Mouse (Mus musculus): ENCODE measurements around the gene Clhc1.
"Not testable (repeated sequence)": the region's sequence is repeated elsewhere in the genome, so short reads cannot be mapped to it uniquely, and the experiment has no call there.

The Clhc1 gene

GRCm38 (mm10) chr11:29547752-29548503 lies at the start of gene Clhc1, which contains the start of gene Rps27a:
Gene Clhc1 (plus strand): TSS chr11:29547950.
Gene Rps27a (minus strand): TSS chr11:29548109.
- DNase-seq (ENCODE audit: low spot score): peak; percentile 95

- DNase-seq (ENCODE audit: low spot score): no peak
Observed at GRCm38 (mm10) chr11:29503948-29504893, 43.5 kb upstream of the Clhc1 start.

GRCm38 (mm10) chr11:29504899-29505625 lies 42.7 kb upstream of the Clhc1 start:
- no peak for DNase-seq (ENCODE audit: low spot score)

GRCm38 (mm10) chr11:29509421-29509820 lies 38.3 kb upstream of the Clhc1 start:
- no peak for DNase-seq (ENCODE audit: low spot score)

GRCm38 (mm10) chr11:29512818-29513535 lies 34.8 kb upstream of the Clhc1 start:
- DNase-seq (ENCODE audit: low spot score): no peak

- DNase-seq (ENCODE audit: low spot score): no peak
Observed at GRCm38 (mm10) chr11:29514325-29514681, 33.4 kb upstream of the Clhc1 start.

- peak; percentile 67 for DNase-seq (ENCODE audit: low spot score)
Observed at GRCm38 (mm10) chr11:29514682-29515412, 32.9 kb upstream of the Clhc1 start, which contains the start of gene Prorsd1. Gene Prorsd1 (minus strand): TSS chr11:29515033.

- peak; percentile 65 for DNase-seq (ENCODE audit: low spot score)
Observed at GRCm38 (mm10) chr11:29525988-29526794, 21.6 kb upstream of the Clhc1 start, which contains the start of gene Mtif2. Gene Mtif2 (plus strand): TSS chr11:29526408.

- no peak for DNase-seq (ENCODE audit: low spot score)
Observed at GRCm38 (mm10) chr11:29538201-29538600, 9.5 kb upstream of the Clhc1 start.

- DNase-seq (ENCODE audit: low spot score): no peak
Observed at GRCm38 (mm10) chr11:29544225-29544945, 3.4 kb upstream of the Clhc1 start.

GRCm38 (mm10) chr11:29545150-29545752 lies 2.5 kb upstream of the Clhc1 start:
- not testable (repeated sequence) for DNase-seq (ENCODE audit: low spot score)

- not testable (repeated sequence) for DNase-seq (ENCODE audit: low spot score)
Observed at GRCm38 (mm10) chr11:29546297-29546696, 1.5 kb upstream of the Clhc1 start.

GRCm38 (mm10) chr11:29546762-29547161 lies 988 bp upstream of the Clhc1 start:
- no peak for DNase-seq (ENCODE audit: low spot score)

GRCm38 (mm10) chr11:29547249-29547751 lies 450 bp upstream of the Clhc1 start:
- DNase-seq (ENCODE audit: low spot score): no peak

- DNase-seq (ENCODE audit: low spot score): no peak
Observed at GRCm38 (mm10) chr11:29548504-29549424, 1.0 kb downstream of the Clhc1 start.

- DNase-seq (ENCODE audit: low spot score): no peak
Observed at GRCm38 (mm10) chr11:29549425-29549778, 1.7 kb downstream of the Clhc1 start.

- no peak for DNase-seq (ENCODE audit: low spot score)
Observed at GRCm38 (mm10) chr11:29560452-29560851, 12.7 kb downstream of the Clhc1 start.
